Mouse (Mus musculus): Measurements from ENCODE around the gene Maz. TPM values are rescaled to one million over a fixed set of nuclear protein-coding genes. Genes with fewer than 3 reads are reported as not detected.
A peak's percentile ranks its signal among the peaks of the same experiment; 100 is the strongest.

The Maz gene
- polyA plus RNA-seq, 2 experiments from 2014 or later: 19.0 to 19.1 TPM

DNA sequence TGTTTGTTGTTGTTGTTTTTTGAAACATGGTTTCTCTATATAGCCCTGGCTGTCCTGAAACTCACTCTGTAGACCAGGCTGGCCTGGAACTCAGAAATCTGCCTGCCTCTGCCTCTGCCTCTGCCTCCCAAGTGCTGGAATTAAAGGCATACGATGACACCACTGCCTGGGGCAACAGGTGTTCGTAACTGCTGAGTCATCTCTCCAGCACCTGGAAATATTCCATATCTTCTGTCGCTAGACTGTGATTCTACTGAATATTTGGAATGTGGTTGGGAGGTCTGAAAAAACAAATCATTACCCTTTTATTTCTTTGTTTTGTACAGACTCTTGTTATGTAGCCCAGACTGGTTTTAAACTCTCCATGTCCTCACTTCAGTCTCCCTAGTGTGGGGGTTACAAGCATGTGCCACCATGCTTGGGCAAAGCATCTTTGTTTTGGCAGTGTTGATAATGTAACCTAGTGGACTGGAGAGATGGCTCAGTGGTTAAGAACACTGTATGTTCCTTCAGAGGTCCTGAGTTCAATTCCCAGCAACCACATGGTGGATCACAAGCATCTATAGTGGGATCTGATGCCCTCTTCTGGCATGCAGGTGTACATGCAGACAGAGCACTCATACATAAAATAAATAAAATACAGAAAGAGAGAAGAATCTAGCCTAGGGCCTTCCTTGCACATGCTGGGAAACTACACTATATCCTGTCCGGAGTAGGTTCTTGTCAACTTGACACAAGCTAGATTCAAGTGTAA is 22.5 kb downstream of the Maz start:
- no peak for ATAC-seq

DNA sequence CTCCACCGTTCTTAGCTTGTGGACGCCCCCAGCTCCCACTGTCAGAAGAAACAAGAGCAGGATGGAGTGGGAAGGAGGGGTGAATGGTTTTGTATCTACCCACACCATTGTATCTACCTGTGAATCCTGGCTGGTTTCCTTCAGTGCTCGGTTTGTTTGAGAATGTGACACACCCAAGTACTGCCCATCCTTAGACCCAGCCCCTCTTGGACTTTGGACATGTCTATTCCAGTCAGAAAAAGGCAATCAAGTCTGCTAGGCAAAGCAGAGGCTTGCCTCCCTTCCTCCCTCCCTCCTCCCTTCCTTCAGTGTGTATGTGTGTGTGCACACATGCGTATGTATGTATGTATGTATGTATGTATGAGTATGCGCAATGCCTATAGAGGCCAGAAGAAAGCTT is 23.2 kb downstream of the Maz start:
- ATAC-seq: no peak

DNA sequence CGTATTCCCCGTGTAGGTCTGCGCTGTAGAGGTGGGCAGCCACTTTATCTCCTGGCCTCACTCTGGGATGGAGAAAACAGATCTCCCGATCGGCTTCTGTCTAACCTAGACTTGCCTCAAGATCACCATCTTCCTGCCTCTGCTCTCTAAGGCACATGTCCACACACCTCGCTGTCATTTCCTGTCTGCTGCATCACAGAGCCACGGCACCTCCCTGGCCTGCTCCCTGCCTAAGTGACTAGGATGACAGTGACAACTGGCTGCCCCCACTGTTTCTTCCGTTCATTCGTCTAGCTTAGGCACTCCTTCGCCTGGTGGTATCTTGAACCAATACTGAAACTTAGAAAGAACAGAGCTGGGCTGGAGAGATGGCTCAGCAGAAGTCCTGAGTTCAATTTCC is 27.3 kb downstream of the Maz start:
- ATAC-seq: peak; percentile 75

DNA sequence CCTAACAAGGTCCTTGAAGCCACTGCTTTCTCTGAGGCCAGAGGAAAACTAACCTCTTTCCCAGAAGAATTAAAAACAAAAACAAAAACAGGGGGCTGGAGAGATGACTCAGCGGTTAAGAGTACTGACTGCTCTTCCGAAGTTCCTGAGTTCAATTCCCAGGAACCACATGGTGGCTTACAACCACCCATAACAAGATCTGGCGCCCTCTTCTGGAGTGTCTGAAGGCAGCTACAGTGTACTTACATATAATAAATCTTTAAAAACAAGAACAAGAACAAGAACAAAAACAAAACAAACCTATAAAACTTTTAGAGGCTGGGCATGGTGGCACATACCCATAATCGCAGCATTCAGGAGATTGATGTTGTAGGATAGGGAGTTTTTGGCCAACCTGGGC is 30.4 kb downstream of the Maz start:
- ATAC-seq: no peak

DNA sequence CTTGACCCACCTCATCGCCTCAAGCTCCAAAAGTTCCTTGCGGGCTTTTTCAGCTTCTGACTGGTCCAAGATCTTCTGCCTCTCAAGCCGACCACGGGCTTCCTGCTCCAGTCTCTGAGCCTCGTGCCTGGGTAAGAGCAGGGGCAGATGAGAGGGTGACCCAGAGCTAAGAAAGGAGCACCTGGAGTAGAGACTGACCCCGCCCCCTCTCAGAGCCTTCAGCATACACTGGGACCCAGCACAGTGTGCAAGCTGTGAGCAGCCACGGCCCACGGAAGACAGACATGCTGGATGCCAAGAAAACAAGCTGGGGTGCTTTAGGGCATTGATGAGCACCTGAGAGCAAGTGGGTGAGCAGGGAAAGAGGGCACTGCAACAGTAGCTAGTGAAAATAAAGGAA is 38.0 kb downstream of the Maz start:
- no peak for ATAC-seq

DNA sequence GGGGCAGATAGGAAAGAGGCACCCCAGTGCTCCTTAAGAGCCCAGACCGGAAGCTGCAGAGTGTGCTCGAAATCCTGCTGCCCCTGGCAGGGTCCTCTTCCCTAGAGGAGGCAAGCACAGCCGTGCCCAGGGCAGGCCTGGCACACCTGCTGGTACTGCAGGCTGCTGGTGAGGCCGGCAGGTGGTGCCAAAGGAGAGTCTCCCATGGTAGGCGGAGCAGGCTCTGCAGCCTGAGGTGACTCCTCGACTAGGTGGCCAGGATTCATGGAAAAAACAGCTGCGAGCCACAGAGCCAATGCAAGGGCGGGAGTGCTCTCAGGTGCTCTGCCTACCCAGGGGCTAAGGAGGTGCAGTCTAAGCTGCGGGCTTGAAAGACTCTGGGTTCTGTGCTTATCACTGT is 40.5 kb downstream of the Maz start:
- no peak for ATAC-seq

DNA sequence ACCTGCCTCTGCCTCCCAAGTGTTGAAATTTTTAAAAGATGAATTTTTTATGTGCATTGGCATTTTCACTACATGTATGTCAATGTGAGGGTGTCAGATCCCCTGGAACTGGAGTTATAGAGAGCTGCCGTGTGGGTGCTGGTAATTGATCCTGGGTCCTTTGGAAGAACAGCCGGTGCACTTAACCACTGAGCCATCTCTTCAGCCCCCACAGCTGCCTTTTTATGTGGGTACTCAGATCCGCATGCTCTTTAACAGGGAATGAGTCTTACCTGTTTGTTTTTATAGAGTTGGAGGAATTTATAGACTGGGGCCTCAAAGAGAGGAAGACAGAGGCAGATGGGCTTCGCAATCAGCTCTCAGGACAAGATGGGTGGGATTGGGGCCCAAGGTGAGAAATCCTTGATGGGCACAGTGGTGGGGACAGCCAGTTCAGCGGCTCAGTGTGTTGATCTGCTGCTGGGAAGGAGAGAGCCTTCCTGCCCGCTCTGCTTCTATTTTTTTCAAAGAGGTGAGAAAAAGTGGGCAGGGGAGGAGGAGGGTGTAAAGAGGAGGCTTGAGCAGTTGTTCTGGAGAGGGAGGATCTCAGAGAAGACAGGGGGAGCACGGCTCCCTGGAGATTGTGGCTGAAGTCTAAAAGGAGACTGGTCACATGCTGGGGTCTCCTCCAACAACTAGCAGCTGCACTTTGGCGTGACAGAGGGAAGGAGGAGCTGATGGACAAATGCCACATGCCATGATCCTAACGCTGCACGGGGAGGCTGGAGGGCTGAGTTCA is 42.0 kb downstream of the Maz start:
- no peak for ATAC-seq

DNA sequence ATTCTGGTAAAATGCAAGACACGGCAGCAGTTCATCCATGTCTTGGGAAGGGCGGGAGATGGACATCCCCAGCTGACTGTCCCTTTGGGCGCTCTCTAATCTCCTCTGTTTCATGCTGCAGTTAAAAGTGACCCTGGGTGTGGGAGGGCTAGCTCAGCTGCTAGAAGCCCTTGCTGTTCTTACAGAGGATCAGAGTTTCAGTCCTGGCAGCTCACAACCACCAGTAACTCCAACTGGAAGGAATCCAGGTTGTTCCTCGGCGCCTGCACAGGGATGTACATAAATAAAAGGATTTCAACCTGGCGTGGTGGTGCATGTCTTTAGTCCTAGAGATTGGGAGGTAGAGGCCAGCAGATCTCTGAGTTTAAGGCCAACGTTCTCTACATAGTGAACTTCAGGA is 43.7 kb downstream of the Maz start:
- no peak for ATAC-seq

DNA sequence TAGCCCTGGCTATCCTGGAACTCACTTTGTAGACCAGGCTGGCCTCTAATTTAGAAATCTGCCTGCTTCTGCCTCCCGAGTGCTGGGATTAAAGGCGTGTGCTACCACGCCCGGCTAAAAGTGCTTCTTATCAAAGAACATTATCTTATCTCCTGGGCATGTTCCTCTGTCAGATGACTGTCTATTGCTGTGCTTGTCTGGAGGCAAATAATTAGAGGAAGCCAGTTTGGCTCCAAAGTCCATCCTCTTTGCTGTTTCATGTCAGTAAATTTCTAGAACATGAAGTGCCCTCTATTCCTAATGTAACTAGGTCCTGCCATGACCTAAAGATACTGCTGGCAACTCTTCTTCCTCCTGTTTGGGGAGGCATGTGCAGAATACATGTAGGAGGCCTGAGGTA is 44.8 kb downstream of the Maz start:
- no peak for ATAC-seq

DNA sequence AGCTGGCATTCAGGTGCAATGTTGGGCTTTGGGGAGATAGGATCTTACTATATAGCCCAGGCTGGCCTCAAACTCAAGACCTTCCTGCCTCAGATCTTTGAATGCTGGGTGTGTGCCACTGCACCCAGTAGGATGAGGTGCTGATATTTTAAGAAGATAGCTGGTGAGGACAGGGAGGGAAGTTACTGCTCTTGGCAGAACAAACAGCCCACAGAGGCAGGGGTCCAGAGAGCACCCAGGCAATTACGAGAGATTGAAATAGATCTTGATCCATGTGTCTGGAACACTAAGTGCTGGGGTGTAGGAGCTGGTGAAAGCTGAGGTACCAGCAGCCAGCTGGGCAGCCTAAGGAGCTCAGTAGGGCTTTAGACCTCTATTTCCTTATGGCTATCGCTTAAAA is 45.2 kb downstream of the Maz start:
- no peak for ATAC-seq

DNA sequence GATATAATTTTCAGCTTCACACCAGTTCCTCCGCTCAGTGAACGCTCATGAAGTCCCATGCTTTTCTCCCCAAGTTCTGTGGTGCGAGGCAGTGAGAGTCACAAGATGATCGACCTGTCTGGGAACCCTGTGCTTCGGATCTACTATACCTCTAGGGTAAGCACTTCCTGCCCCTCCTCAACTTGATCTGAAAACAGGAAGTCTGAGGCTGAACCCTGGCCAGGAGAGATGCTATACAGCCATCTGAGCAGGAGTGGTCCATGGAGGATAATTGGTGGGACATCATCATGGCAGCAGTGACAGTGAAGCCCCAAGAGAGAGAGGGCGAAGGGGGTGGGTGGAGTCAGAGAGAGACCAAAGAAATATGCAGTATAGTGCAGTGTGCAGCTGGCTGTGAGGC is 48.0 kb downstream of the Maz start:
- ATAC-seq: peak; percentile 23

DNA sequence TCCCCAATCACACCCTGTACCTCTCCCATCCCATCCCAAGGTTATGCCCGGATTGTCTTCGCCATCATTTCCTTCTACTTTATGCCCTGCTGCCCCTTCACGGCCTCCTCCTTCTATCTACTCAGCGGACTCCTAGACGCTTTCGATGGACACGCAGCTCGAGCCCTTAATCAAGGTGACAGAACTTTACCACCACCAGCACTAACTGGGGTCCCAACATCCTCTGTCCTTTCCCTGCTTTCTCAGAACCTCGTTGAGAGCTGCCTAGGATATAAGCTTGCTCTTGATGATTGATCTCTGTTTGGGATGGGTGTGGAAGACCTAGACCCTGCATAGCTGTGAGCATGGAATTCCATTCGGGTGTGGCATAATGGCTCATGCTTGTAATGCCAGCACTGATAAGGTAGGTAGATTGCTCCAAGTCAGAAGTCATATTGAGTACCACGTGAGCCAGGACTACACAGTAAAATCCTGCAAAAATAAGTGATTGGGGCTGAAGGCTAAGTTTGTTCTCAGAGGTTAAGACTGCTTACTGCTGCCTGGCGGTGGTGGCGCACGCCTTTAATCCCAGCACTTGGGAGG is 49.9 kb downstream of the Maz start:
- no peak for ATAC-seq

DNA sequence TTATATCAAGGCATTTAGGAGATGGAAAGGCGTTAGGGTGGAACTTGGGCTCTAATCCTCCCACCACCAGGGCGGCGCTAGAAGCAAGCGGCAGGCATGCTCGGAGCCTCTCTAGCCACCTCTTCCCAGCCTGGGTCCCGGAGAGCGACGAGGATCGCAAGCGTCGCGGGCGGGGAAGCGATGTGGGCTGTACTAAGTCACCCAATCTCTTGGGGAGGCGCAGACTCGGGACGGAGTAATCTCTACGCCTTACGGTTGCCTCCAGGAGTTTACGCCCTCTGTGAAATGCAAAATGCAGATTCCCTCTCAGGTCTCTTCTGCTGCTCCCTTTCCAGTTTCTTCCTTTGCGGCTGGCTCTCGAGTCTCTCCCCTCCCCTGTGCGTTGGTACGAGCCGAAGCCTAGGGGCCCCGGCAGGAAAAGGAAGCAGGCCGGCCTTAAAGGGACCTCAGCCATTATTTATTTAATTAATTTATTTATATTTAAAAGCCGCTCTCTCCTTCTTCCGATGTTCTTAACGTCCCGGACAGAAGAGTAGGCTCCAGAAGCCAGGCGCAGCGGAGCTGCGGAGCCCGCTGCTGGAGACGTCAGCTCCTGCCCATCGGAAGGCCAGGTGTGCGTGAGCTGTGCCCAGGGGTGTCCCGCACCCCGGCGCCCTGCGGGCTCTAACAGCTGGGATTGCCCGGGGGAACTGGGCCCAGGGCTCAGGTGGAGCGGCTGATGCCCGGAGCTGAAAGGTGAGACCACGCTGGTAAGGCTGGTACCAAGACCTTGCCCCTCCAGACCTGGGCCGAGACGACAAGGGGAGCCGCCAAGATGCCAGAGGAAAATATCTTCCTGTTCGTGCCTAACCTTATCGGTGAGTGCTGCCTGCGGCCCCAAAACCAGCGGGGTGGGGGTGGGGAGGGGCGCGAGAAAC is 50.6 kb downstream of the Maz start, which contains the start of gene Cdiptos:
Cdiptos (minus strand) TSS at position 149 of the 917 bp plus-strand sequence.
- ATAC-seq: peak; percentile 98

DNA sequence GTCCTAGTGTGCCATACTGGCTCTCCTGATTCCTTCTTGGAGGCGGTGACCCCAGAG is 51.1 kb downstream of the Maz start, which contains the start of gene Cdipt:
Cdipt (plus strand) TSS at position 22 of the 57 bp plus-strand sequence.
- no peak for ATAC-seq

DNA sequence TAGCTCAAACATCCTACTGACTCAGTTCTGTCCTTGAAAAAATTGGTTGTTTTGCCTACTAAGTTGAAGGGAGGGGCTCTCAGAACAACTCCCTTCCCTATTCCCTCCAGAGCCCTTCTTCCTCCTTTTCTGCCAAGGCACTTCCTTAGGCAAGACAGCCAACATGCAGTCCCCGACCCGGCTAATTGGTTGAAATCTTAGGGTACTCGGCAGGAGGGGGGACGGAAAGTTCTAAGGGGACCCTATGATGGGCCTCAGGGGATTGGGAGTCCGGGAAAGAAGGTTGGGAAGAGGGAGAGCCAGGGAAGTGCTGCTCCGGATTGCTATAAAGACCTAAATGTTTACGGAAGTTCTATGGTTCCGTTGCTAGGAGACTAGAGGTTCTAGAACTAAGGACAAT is 51.3 kb downstream of the Maz start:
- no peak for ATAC-seq

Other genes starting within 250 kb of the Maz start
- 1 to 10 TPM; 2.7 to 2.8 TPM for gene Tbx6, start 245.6 kb downstream of the Maz start, polyA plus RNA-seq (2017; shearing (Covaris generic))
- gene Ppp4c, start 234.5 kb downstream of the Maz start, polyA plus RNA-seq (2017; shearing (Covaris generic)): 100 to 1,000 TPM; 133 to 149 TPM
- gene Fam57b, start 229.4 kb downstream of the Maz start, polyA plus RNA-seq (2017; shearing (Covaris generic)): not detected
- gene 4930451I11Rik, start 195.4 kb downstream of the Maz start, polyA plus RNA-seq (2017; shearing (Covaris generic)): not detected
- not detected for gene Doc2a, start 179.6 kb downstream of the Maz start, polyA plus RNA-seq (2017; shearing (Covaris generic))
- gene Hirip3, start 165.1 kb downstream of the Maz start, polyA plus RNA-seq (2017; shearing (Covaris generic)): 10 to 100 TPM; 10.5 to 18.4 TPM
- gene Ino80e, start 164.7 kb downstream of the Maz start, polyA plus RNA-seq (2017; shearing (Covaris generic)): 10 to 100 TPM; 54.8 to 82.2 TPM
- 10 to 100 TPM; 16.8 to 19.5 TPM for gene Taok2, start 142.3 kb downstream of the Maz start, polyA plus RNA-seq (2017; shearing (Covaris generic))
- gene Tmem219, start 104.1 kb downstream of the Maz start, polyA plus RNA-seq (2017; shearing (Covaris generic)): 10 to 100 TPM; 43.7 to 56.1 TPM
- 1 to 10 TPM; 7.7 to 8.4 TPM for gene Kctd13, start 98.2 kb downstream of the Maz start, polyA plus RNA-seq (2017; shearing (Covaris generic))
- under 1 TPM in 1 of 2 experiments, not detected in 1; 0.46 TPM for gene Asphd1, start 77.5 kb downstream of the Maz start, polyA plus RNA-seq (2017; shearing (Covaris generic))
- under 1 TPM; 0.17 to 0.58 TPM for gene Sez6l2, start 76.5 kb downstream of the Maz start, polyA plus RNA-seq (2017; shearing (Covaris generic))
- 100 to 1,000 TPM; 119 to 136 TPM for gene Cdipt, start 51.1 kb downstream of the Maz start, polyA plus RNA-seq (2017; shearing (Covaris generic))
- 1 to 10 TPM in 1 of 2 experiments, under 1 TPM in 1; 0.37 to 1.5 TPM for gene Cdiptos, start 50.9 kb downstream of the Maz start, polyA plus RNA-seq (2017; shearing (Covaris generic))
- 10 to 100 TPM; 12.5 to 18.3 TPM for gene Mvp, start 12.4 kb downstream of the Maz start, polyA plus RNA-seq (2017; shearing (Covaris generic))
- not detected for gene Pagr1b, start 10.6 kb downstream of the Maz start, polyA plus RNA-seq (2017; shearing (Covaris generic))
- 10 to 100 TPM; 39.6 to 56.7 TPM for gene Pagr1a, start 9.7 kb downstream of the Maz start, polyA plus RNA-seq (2017; shearing (Covaris generic))
- gene Gm42742, start 5.9 kb downstream of the Maz start, polyA plus RNA-seq (2017; shearing (Covaris generic)): 10 to 100 TPM; 26.4 to 31.8 TPM
- gene Prrt2, start 5.8 kb downstream of the Maz start, polyA plus RNA-seq (2017; shearing (Covaris generic)): 1 to 10 TPM in 1 of 2 experiments, not detected in 1; 2.1 TPM
- gene Kif22, start 15.4 kb upstream of the Maz start, polyA plus RNA-seq (2017; shearing (Covaris generic)): 10 to 100 TPM; 38.7 to 48.2 TPM
- not detected for gene Zg16, start 60.3 kb upstream of the Maz start, polyA plus RNA-seq (2017; shearing (Covaris generic))
- gene AI467606, start 64.3 kb upstream of the Maz start, polyA plus RNA-seq (2017; shearing (Covaris generic)): 100 to 1,000 TPM; 258 to 336 TPM
- gene Qprt, start 95.2 kb upstream of the Maz start, polyA plus RNA-seq (2017; shearing (Covaris generic)): 10 to 100 TPM in 1 of 2 experiments, 1 to 10 TPM in 1; 9.2 to 11.7 TPM
- 100 to 1,000 TPM; 157 to 159 TPM for gene Spn, start 110.8 kb upstream of the Maz start, polyA plus RNA-seq (2017; shearing (Covaris generic))
- gene Cd2bp2, start 169.0 kb upstream of the Maz start, polyA plus RNA-seq (2017; shearing (Covaris generic)): 10 to 100 TPM; 38.9 to 50.5 TPM
- 10 to 100 TPM; 13.6 to 18.9 TPM for gene Tbc1d10b, start 181.4 kb upstream of the Maz start, polyA plus RNA-seq (2017; shearing (Covaris generic))
- gene Mylpf, start 181.9 kb upstream of the Maz start, polyA plus RNA-seq (2017; shearing (Covaris generic)): 10 to 100 TPM; 26.7 to 30.7 TPM
- gene Zfp553, start 206.0 kb upstream of the Maz start, polyA plus RNA-seq (2017; shearing (Covaris generic)): 1 to 10 TPM; 4.1 to 8.0 TPM
- 100 to 1,000 TPM; 811 to 836 TPM for gene Sept1, start 206.1 kb upstream of the Maz start, polyA plus RNA-seq (2017; shearing (Covaris generic))
- gene Zfp771, start 217.2 kb upstream of the Maz start, polyA plus RNA-seq (2017; shearing (Covaris generic)): 1 to 10 TPM in 1 of 2 experiments, under 1 TPM in 1; 0.29 to 1.1 TPM
- gene Dctpp1, start 233.7 kb upstream of the Maz start, polyA plus RNA-seq (2017; shearing (Covaris generic)): 10 to 100 TPM; 48.1 to 69.5 TPM
- 10 to 100 TPM; 29.9 to 31.3 TPM for gene Sephs2, start 247.0 kb upstream of the Maz start, polyA plus RNA-seq (2017; shearing (Covaris generic))

Data from activated CD4-positive, CD25-positive, alpha-beta regulatory T cell, adult 4 months (primary cell).